In genomic region chr19:57104171-57104748, GRCm38 (mm10) we compare ENCODE assay signal across 9 mouse cellular contexts.
A peak's percentile ranks its signal among the peaks of the same experiment; 100 is the strongest.
DNase-seq lines count a peak whose midpoint lies in the region; ATAC-seq and TF ChIP-seq lines count a peak whose summit lies in the region.
"Had no signal": no experiment of that assay in that cellular context is flagged by ENCODE, and none has a peak within 500 bp of the region (broad histone marks: within the 10 kb centered on the region; RNA-seq: fewer than 3 reads in every experiment).

No protein-coding gene starts in this region.

- in situ Hi-C loops in CH12.LX (cut with MboI; ENCODE audit: low pct_ligation_motif_present, low pct_unique_long_range_greater_than_20kb, low sequenced_read_pairs) = no loop called here

- no peak overlapping the region for H3K9ac ChIP-seq in kidney, embryonic 15.5 days
- no peak overlapping the region for H3K9ac ChIP-seq in CH12.LX (ENCODE audit: insufficient read depth, low read depth)

- 34% methylated on average over 5 of the region's 5 CpGs for WGBS in kidney, embryonic 15.5 days
- 76% methylated on average over 5 of the region's 5 CpGs for WGBS in limb, embryonic 10.5 days

- dilution Hi-C loops in CH12.LX (cut with MboI; ENCODE audit: extremely low pct_ligation_motif_present, extremely low pct_unique_long_range_greater_than_20kb, low sequenced_read_pairs) = no loop called here

- DNase-seq in kidney, adult 9 months = no peak
- no peak for DNase-seq in CH12.LX (ENCODE audit: extremely low read depth)
- no peak for DNase-seq in limb, embryonic 10.5 days (ENCODE audit: low spot score)
- DNase-seq in gastrocnemius, adult 8-10 months (ENCODE audit: low spot score in 2 of 2) = no peak
- no peak for DNase-seq in adrenal gland, adult 2 months
- DNase-seq: gastrocnemius, postnatal 36 days had no signal

- H3K4me3 ChIP-seq in kidney, embryonic 15.5 days (replicated peaks) = no peak overlapping the region
- no peak overlapping the region for H3K4me3 ChIP-seq in CH12.LX (replicated peaks in 1 of 3; ENCODE audit: low read depth in 2 of 3, low read length in 2 of 3, poor library complexity in 1 of 3)
- no peak overlapping the region for H3K4me3 ChIP-seq in cortical plate, adult 2 months (ENCODE audit: insufficient read depth, low read length)
- no peak overlapping the region for H3K4me3 ChIP-seq in limb, embryonic 10.5 days
- H3K4me3 ChIP-seq: myocyte had no signal

- H3K79me2 ChIP-seq in CH12.LX (replicated peaks; ENCODE audit: control insufficient read depth, extremely low read depth, insufficient read depth, poor library complexity, severe bottlenecking) = no peaks in the 10 kb centered on the region

- TF ChIP-seq CTCF in CH12.LX (conservative IDR thresholded peaks at IDR 0.05 in 1 of 2, IDR thresholded peaks at IDR 0.05 in 1 of 2; ENCODE audit: low read depth in 2 of 2, low read length in 2 of 2) = no peak
- no peak for TF ChIP-seq CTCF in cortical plate, adult 2 months (IDR thresholded peaks at IDR 0.05; ENCODE audit: extremely low read depth, insufficient read depth, low read length)

- peak overlapping the region; percentile 83 for H3K27ac ChIP-seq in kidney, embryonic 15.5 days
- no peak overlapping the region for H3K27ac ChIP-seq in CH12.LX (ENCODE audit: insufficient read depth, low read depth)
- H3K27ac ChIP-seq in cortical plate, adult 2 months (ENCODE audit: insufficient read depth, low read length) = peak overlapping the region; percentile 87
- peak overlapping the region; percentile 53; the same call in 1 of the 2 replicates for H3K27ac ChIP-seq in limb, embryonic 10.5 days

- TF ChIP-seq EP300 in CH12.LX (IDR thresholded peaks at IDR 0.05; ENCODE audit: low read length) = no peak

- H3K27me3 ChIP-seq in kidney, embryonic 15.5 days = no peaks in the 10 kb centered on the region
- peaks cover 3% of the 10 kb centered on the region for H3K27me3 ChIP-seq in CH12.LX (replicated peaks)
- H3K27me3 ChIP-seq in limb, embryonic 10.5 days (ENCODE audit: low read depth, poor library complexity, severe bottlenecking) = no peaks in the 10 kb centered on the region

- H3K4me1 ChIP-seq in kidney, embryonic 15.5 days = peaks cover 60% of the 10 kb centered on the region
- H3K4me1 ChIP-seq in CH12.LX (ENCODE audit: control insufficient read depth in 1 of 2, insufficient read depth in 2 of 2) = peaks cover 17 to 21% of the 10 kb centered on the region in 2 experiments
- peaks cover 9% of the 10 kb centered on the region for H3K4me1 ChIP-seq in cortical plate, adult 2 months (ENCODE audit: control insufficient read depth, insufficient read depth, low read length)
- peaks cover 39% of the 10 kb centered on the region for H3K4me1 ChIP-seq in limb, embryonic 10.5 days

- no peak overlapping the region for H3K4me2 ChIP-seq in kidney, embryonic 15.5 days
- peak overlapping the region; percentile 33; the same call in 1 of the 2 replicates for H3K4me2 ChIP-seq in CH12.LX (ENCODE audit: insufficient read depth, low read depth, poor library complexity, severe bottlenecking)

- TF ChIP-seq RAD21 in CH12.LX (IDR thresholded peaks at IDR 0.05; ENCODE audit: low read depth, low read length) = no peak

- no peaks in the 10 kb centered on the region for H3K9me3 ChIP-seq in kidney, embryonic 15.5 days (replicated peaks)
- no peaks in the 10 kb centered on the region for H3K9me3 ChIP-seq in CH12.LX (replicated peaks; ENCODE audit: low read length)
- H3K9me3 ChIP-seq in limb, embryonic 10.5 days (replicated peaks) = no peaks in the 10 kb centered on the region

- no peaks in the 10 kb centered on the region for H3K36me3 ChIP-seq in kidney, embryonic 15.5 days
- H3K36me3 ChIP-seq in CH12.LX (replicated peaks in 1 of 2; ENCODE audit: control insufficient read depth in 1 of 2, insufficient read depth in 1 of 2, low read length in 1 of 2) = no peaks in the 10 kb centered on the region
- H3K36me3 ChIP-seq in limb, embryonic 10.5 days = no peaks in the 10 kb centered on the region

- no peak for TF ChIP-seq POLR2A in CH12.LX (IDR thresholded peaks at IDR 0.05; ENCODE audit: low read depth, low read length)
- no peak for TF ChIP-seq POLR2A in cortical plate, adult 2 months (IDR thresholded peaks at IDR 0.05; ENCODE audit: extremely low read depth, insufficient read depth, low read length)

- ATAC-seq in kidney, embryonic 15.5 days (replicated peaks; ENCODE audit: low FRiP score) = no peak

TF ChIP-seq in CH12.LX, 34 proteins besides CTCF, POLR2A, EP300 and RAD21:
- TF ChIP-seq NRF1 (IDR thresholded peaks at IDR 0.05; ENCODE audit: low read depth, low read length) = no peak
- TF ChIP-seq IRF4 (IDR thresholded peaks at IDR 0.05; ENCODE audit: low read depth, low read length) = peak; percentile 13; the same call in 1 of the 2 replicates
